Mouse (Mus musculus) liver, postnatal 0 days (tissue): ENCODE results near the gene Gm13420. TPM values are rescaled to one million over a fixed set of nuclear protein-coding genes. Genes with fewer than 3 reads are reported as not detected.

ENCODE experiments used
- ATAC-seq: fragments of 200-750 bp; cut with Nextera tagmentation; 2 replicates; pipeline ENCODE4 v1.8.0; 2017; ENCODE audit warnings: mild to moderate bottlenecking, moderate library complexity
- DNase-seq: peaks from one replicate; pipeline ENCODE4 v3.0.0-alpha.2; 2016
- H3K27ac ChIP-seq: fragments of 300-500 bp; sonication (generic); 2 replicates; pipeline ENCODE4 v1.5.1; 2014; ENCODE audit warnings: antibody characterized with exemption, moderate library complexity, mild to moderate bottlenecking, low read depth
- H3K27me3 ChIP-seq: fragments of 300-500 bp; sonication (generic); 2 replicates; pipeline ENCODE4 v1.6.1; 2014; ENCODE audit warnings: low read length, control low read depth, mixed read lengths; ENCODE audit not compliant: insufficient read depth
- H3K36me3 ChIP-seq: fragments of 300-500 bp; sonication (generic); replicated peaks from 2 replicates; pipeline ENCODE4 v1.6.1; 2014; ENCODE audit warnings: mild to moderate bottlenecking, control low read depth, low read length, moderate library complexity, mixed read lengths; ENCODE audit not compliant: insufficient read depth
- H3K4me1 ChIP-seq: fragments of 300-500 bp; sonication (generic); 2 replicates; pipeline ENCODE4 v1.6.1; 2014; ENCODE audit warnings: antibody characterized with exemption, mild to moderate bottlenecking, control low read depth; ENCODE audit not compliant: insufficient read depth
- H3K4me2 ChIP-seq: fragments of 300-500 bp; sonication (generic); 2 replicates; pipeline ENCODE4 v1.6.1; 2014; ENCODE audit warnings: low read depth, mild to moderate bottlenecking, low read length, moderate library complexity, mixed read lengths
- H3K4me3 ChIP-seq: fragments of 300-500 bp; sonication (generic); 2 replicates; pipeline ENCODE4 v1.5.1; 2014; ENCODE audit warnings: low read depth, low read length
- H3K9ac ChIP-seq: fragments of 300-500 bp; sonication (generic); replicated peaks from 2 replicates; pipeline ENCODE4 v1.6.1; 2014; ENCODE audit warnings: mild to moderate bottlenecking, moderate library complexity
- H3K9me3 ChIP-seq: fragments of 300-500 bp; sonication (generic); 2 replicates; pipeline ENCODE4 v1.6.1; 2016; ENCODE audit warnings: mild to moderate bottlenecking, control low read depth, low read length, mixed read lengths
- CTCF ChIP-seq: sonication (generic); IDR thresholded peaks from 2 replicates; pipeline ENCODE4 v1.5.1; 2016; ENCODE audit warnings: antibody characterized with exemption, low read depth
- EP300 ChIP-seq: IDR thresholded peaks from 2 replicates; pipeline ENCODE4 v1.6.1; 2016; ENCODE audit warnings: antibody characterized with exemption, low read depth, mild to moderate bottlenecking
- WGBS: fragments of 180-500 bp; shearing (Covaris S2); extraction: QIAGEN DNeasy Blood & Tissue Kit; methylation state at CpG from one replicate; pipeline ENCODE4 v1.1.7; 2014; ENCODE audit not compliant: insufficient replicate concordance; 5-methylcytosine and 5-hydroxymethylcytosine counted together
- polyA plus RNA-seq: library from polyadenylated mRNA; unstranded; fragments of >200 nt; fragmentation: Nextera tagmentation; extraction: Ambion mirVana; gene quantifications from 2 replicates; pipeline ENCODE4 v1.2.1, GENCODE M21; 2015

The Gm13420 gene
- polyA plus RNA-seq, 1 experiment from 2014 or later = 0.13 TPM

- TF ChIP-seq CTCF = no peak
- Histone ChIP-seq H3K4me3 (no peak overlapping the region), H3K4me2 (no peak overlapping the region), H3K4me1 (no peaks in the 10 kb centered on the region), H3K27me3 (no peaks in the 10 kb centered on the region), H3K9ac (no peak overlapping the region), H3K36me3 (peaks cover 58% of the 10 kb centered on the region), H3K9me3 (no peaks in the 10 kb centered on the region), H3K27ac (no peak overlapping the region)
- no peak for ATAC-seq
- no peak for DNase-seq
- 51% methylated on average over 2 of the region's 2 CpGs for WGBS
Observed at GRCm38 (mm10) chr2:29729500-29729899, 22.0 kb downstream of the Gm13420 start.

GRCm38 (mm10) chr2:29724664-29725365 lies 26.7 kb downstream of the Gm13420 start:
- WGBS = 46% methylated on average over 5 of the region's 5 CpGs
- DNase-seq = no peak

GRCm38 (mm10) chr2:29723132-29723531 lies 28.4 kb downstream of the Gm13420 start:
- no peaks in the 10 kb centered on the region for H3K4me1 ChIP-seq
- H3K9ac ChIP-seq = no peak overlapping the region
- no peak overlapping the region for H3K4me3 ChIP-seq
- no peak overlapping the region for H3K4me2 ChIP-seq
- H3K9me3 ChIP-seq = no peaks in the 10 kb centered on the region
- H3K27ac ChIP-seq = no peak overlapping the region
- WGBS = 74% methylated on average over 3 of the region's 3 CpGs
- no peak for TF ChIP-seq CTCF
- H3K36me3 ChIP-seq = peaks cover 72% of the 10 kb centered on the region
- no peaks in the 10 kb centered on the region for H3K27me3 ChIP-seq
- DNase-seq (no peak), ATAC-seq (no peak)

More at GRCm38 (mm10) chr2:29724664-29725365, 26.7 kb downstream of the Gm13420 start:
- no peak overlapping the region for H3K4me3 ChIP-seq
- H3K36me3 ChIP-seq = peaks cover 64% of the 10 kb centered on the region
- H3K4me2 ChIP-seq = no peak overlapping the region
- H3K4me1 ChIP-seq = no peaks in the 10 kb centered on the region
- no peaks in the 10 kb centered on the region for H3K27me3 ChIP-seq
- H3K9me3 ChIP-seq = no peaks in the 10 kb centered on the region
- ATAC-seq = no peak
- no peak overlapping the region for H3K9ac ChIP-seq
- no peak overlapping the region for H3K27ac ChIP-seq
- no peak for TF ChIP-seq EP300
- TF ChIP-seq CTCF = no peak

GRCm38 (mm10) chr2:29718581-29718980 lies 32.9 kb downstream of the Gm13420 start:
- Histone ChIP-seq H3K4me1 (no peaks in the 10 kb centered on the region), H3K9ac (no peak overlapping the region), H3K4me2 (no peak overlapping the region), H3K27ac (no peak overlapping the region), H3K36me3 (peaks cover 41% of the 10 kb centered on the region), H3K9me3 (no peaks in the 10 kb centered on the region), H3K4me3 (no peak overlapping the region), H3K27me3 (no peaks in the 10 kb centered on the region)
- DNase-seq (no peak), ATAC-seq (no peak)
- WGBS = 70% methylated on average over 5 of the region's 5 CpGs
- TF ChIP-seq EP300 = no peak

GRCm38 (mm10) chr2:29716691-29717090 lies 34.8 kb downstream of the Gm13420 start:
- H3K9ac ChIP-seq = no peak overlapping the region
- H3K4me1 ChIP-seq = no peaks in the 10 kb centered on the region
- WGBS = 62% methylated on average over 6 of the region's 6 CpGs
- H3K4me3 ChIP-seq = no peak overlapping the region
- no peak overlapping the region for H3K4me2 ChIP-seq
- TF ChIP-seq CTCF (no peak), EP300 (no peak)
- H3K27ac ChIP-seq = no peak overlapping the region
- no peak for DNase-seq
- no peaks in the 10 kb centered on the region for H3K27me3 ChIP-seq
- peaks cover 39% of the 10 kb centered on the region for H3K36me3 ChIP-seq
- ATAC-seq = no peak
- no peaks in the 10 kb centered on the region for H3K9me3 ChIP-seq

- TF ChIP-seq CTCF (no peak), EP300 (no peak)
- Histone ChIP-seq H3K27ac (no peak overlapping the region), H3K9ac (no peak overlapping the region), H3K9me3 (no peaks in the 10 kb centered on the region), H3K4me1 (no peaks in the 10 kb centered on the region), H3K27me3 (no peaks in the 10 kb centered on the region), H3K4me2 (no peak overlapping the region), H3K36me3 (peaks cover 40% of the 10 kb centered on the region), H3K4me3 (no peak overlapping the region)
- WGBS = 63% methylated on average over 7 of the region's 7 CpGs
- no peak for ATAC-seq
- no peak for DNase-seq
Observed at GRCm38 (mm10) chr2:29716143-29716542, 35.3 kb downstream of the Gm13420 start.
